16 mouse cellular contexts compared by ENCODE assay signal in the genomic region with DNA sequence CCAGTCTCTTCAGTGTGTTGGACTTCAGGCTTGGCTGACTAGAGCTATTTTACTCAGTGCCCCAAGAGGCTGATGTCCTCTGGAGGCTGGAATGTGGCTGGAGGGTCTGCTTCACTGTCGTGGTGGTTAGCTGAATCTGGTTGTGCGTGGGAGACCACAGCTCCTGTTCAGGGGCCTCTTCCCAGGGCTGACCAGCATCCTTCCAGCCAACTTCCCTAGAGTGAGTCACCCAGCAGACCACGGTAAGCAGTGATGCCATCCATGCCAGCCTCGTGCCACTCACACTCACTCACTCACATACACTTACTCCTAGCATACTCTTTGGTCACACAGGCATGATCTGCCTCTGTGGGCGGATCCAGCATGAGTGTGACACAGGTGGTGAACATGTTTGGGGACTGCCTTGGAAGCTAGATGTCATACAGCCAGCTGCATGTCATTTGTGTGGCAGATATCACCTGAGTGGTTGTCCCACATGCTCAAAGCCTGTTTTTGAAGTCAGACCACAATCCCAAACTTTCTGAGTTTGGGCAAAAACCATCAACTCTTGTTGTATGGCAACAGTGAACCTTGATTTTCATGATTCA. TPM values are rescaled to one million over a fixed set of nuclear protein-coding genes. Genes with fewer than 3 reads are reported as not detected.
DNase-seq lines count a peak whose midpoint lies in the region; ATAC-seq lines count a peak whose summit lies in the region.
"Had no signal": no experiment of that assay in that cellular context is flagged by ENCODE, and none has a peak within 500 bp of the region (broad histone marks: within the 10 kb centered on the region; RNA-seq: fewer than 3 reads in every experiment).

No protein-coding gene starts in this region.

- H3K4me3 ChIP-seq in megakaryocyte, embryonic 14.5 days (replicated peaks), result peak overlapping the region; percentile 68
- H3K4me3 ChIP-seq: embryonic facial prominence, embryonic 12.5 days; erythroblast, embryonic 14.5 days; forebrain, embryonic 13.5 days; heart, embryonic 13.5 days; hindbrain, embryonic 12.5 days; limb, embryonic 15.5 days had no signal

- no peak for ATAC-seq in megakaryocyte, adult 5-6 weeks (ENCODE audit: poor library complexity, severe bottlenecking)
- peak; percentile 48 for ATAC-seq in granulocyte monocyte progenitor cell, adult 5-6 weeks (replicated peaks; ENCODE audit: poor library complexity, severe bottlenecking)
- ATAC-seq: activated CD4-positive, CD25-positive, alpha-beta regulatory T cell, adult 4 months; forebrain, embryonic 13.5 days had no signal

- peaks cover 19% of the 10 kb centered on the region for H3K27me3 ChIP-seq in megakaryocyte, embryonic 14.5 days (replicated peaks)
- H3K27me3 ChIP-seq: embryonic facial prominence, embryonic 12.5 days; forebrain, embryonic 13.5 days; heart, embryonic 13.5 days; hindbrain, embryonic 12.5 days; limb, embryonic 15.5 days had no signal

- H3K4me1 ChIP-seq in megakaryocyte, embryonic 14.5 days, result peaks cover 59% of the 10 kb centered on the region
- H3K4me1 ChIP-seq: hindbrain, embryonic 12.5 days had no signal

- peaks cover 95% of the 10 kb centered on the region for H3K36me3 ChIP-seq in megakaryocyte, embryonic 14.5 days (replicated peaks; ENCODE audit: low read length)

- H3K9me3 ChIP-seq in megakaryocyte, embryonic 14.5 days, result no peaks in the 10 kb centered on the region
- H3K9me3 ChIP-seq: embryonic facial prominence, embryonic 12.5 days; forebrain, embryonic 13.5 days; heart, embryonic 13.5 days; hindbrain, embryonic 12.5 days; limb, embryonic 15.5 days had no signal

- DNase-seq in adrenal gland, adult 2 months, result peak; percentile 23
- DNase-seq in adrenal gland, postnatal 14 days, result no peak
- peak; percentile 73 for DNase-seq in 416B (ENCODE audit: low read depth)
- DNase-seq in cerebellum, adult 8-10 months, result no peak
- no peak for DNase-seq in layer of hippocampus, postnatal 14 days (ENCODE audit: low spot score in 2 of 2)
- DNase-seq: lung, embryonic 14.5 days had no signal

RNA-seq across cellular contexts. Expression of gene Clec16a, which starts 24.8 kb away (rescaled TPM):
- total RNA-seq in adrenal gland, adult 2 months (2021), result 10 to 100 TPM; 44.0 to 44.4 TPM
- polyA plus RNA-seq in adrenal gland, adult 2 months (2012; rRNA removed), result 15.9 and 22.6 TPM in 2 replicates
- 37.0 and 42.8 TPM in 2 replicates for total RNA-seq in adrenal gland, postnatal 14 days (2021)
- 10.4 and 13.5 TPM in 2 replicates for polyA plus RNA-seq in megakaryocyte, embryonic 14.5 days (2012; ENCODE audit: insufficient read depth, low replicate concordance)
- total RNA-seq in megakaryocyte, adult 5-6 weeks (2015), result 26.8 and 28.8 TPM in 2 replicates
- 19.4 and 20.7 TPM in 2 replicates for total RNA-seq in megakaryocyte, adult 5-6 weeks (2017)
- total RNA-seq in granulocyte monocyte progenitor cell, adult 5-6 weeks (2014; fragmentation: Nextera tagmentation), result 14.3 and 17.9 TPM in 2 replicates
- total RNA-seq in granulocyte monocyte progenitor cell, adult 5-6 weeks (2017), result 15.2 and 19.6 TPM in 2 replicates
- total RNA-seq in layer of hippocampus, postnatal 14 days (2021), result 10 to 100 TPM; 72.6 to 77.5 TPM

RNA-seq across cellular contexts. Expression of gene Dexi, which starts 27.0 kb away (rescaled TPM):
- 10 to 100 TPM; 17.1 to 24.2 TPM for total RNA-seq in adrenal gland, adult 2 months (2021)
- polyA plus RNA-seq in adrenal gland, adult 2 months (2012; rRNA removed), result 89.2 and 99.6 TPM in 2 replicates
- 16.7 and 17.4 TPM in 2 replicates for total RNA-seq in adrenal gland, postnatal 14 days (2021)
- polyA plus RNA-seq in megakaryocyte, embryonic 14.5 days (2012; ENCODE audit: insufficient read depth, low replicate concordance), result 41.9 and 81.7 TPM in 2 replicates
- 5.9 and 6.0 TPM in 2 replicates for total RNA-seq in megakaryocyte, adult 5-6 weeks (2015)
- 4.3 and 7.0 TPM in 2 replicates for total RNA-seq in megakaryocyte, adult 5-6 weeks (2017)
- total RNA-seq in granulocyte monocyte progenitor cell, adult 5-6 weeks (2014; fragmentation: Nextera tagmentation), result 4.9 and 7.5 TPM in 2 replicates
- total RNA-seq in granulocyte monocyte progenitor cell, adult 5-6 weeks (2017), result 3.1 and 7.5 TPM in 2 replicates
- 10 to 100 TPM; 45.7 to 46.9 TPM for total RNA-seq in layer of hippocampus, postnatal 14 days (2021)

Comparison
In these comparisons a context has a peak if more than half of its experiments do, and no peak if none do; other contexts are left out.
1. DNase-seq: peak in adrenal gland, adult 2 months (single experiment) and 416B (single experiment); none in adrenal gland, postnatal 14 days (single experiment), cerebellum, adult 8-10 months (single experiment) and layer of hippocampus, postnatal 14 days (0 of 2).